Mouse (Mus musculus): ENCODE measurements at regions not wholly inside any gene's neighbourhood (a gene's known extent, or its start where the extent isn't known, plus 50 kb on each side); places are given as distances from the start of the nearest gene placed in this dataset.

GRCm38 (mm10) chr16:12643053-12643452 lies 466.4 kb upstream of the Ercc4 start:
- TF ChIP-seq CTCF (conservative IDR thresholded peaks at IDR 0.05; ENCODE audit: low read length) (no peak), POU5F1 (IDR thresholded peaks at IDR 0.05; ENCODE audit: borderline replicate concordance, low read length) (no peak)

Data from E14TG2a.4 (cell line).